Mouse (Mus musculus): Measurements from ENCODE around the gene Cwc25.

- TF ChIP-seq GATA1 (IDR thresholded peaks at IDR 0.05; ENCODE audit: borderline replicate concordance, low read length): no peak
- no peak for TF ChIP-seq FLI1 (IDR thresholded peaks at IDR 0.05; ENCODE audit: low read length)
Measured at GRCm38 (mm10) chr11:97805662-97806612, 39.6 kb upstream of the Cwc25 start.

Data from megakaryocyte, embryonic 14.5 days (primary cell).